Mouse (Mus musculus) neural tube, embryonic 14.5 days (tissue): ENCODE data around the gene Tmem120b. TPM values are rescaled to one million over a fixed set of nuclear protein-coding genes. Genes with fewer than 3 reads are reported as not detected.

Source experiments
- ATAC-seq: fragments of 200-750 bp; cut with Nextera tagmentation; 2 replicates; pipeline ENCODE4 v1.8.0; 2017; ENCODE audit warnings: low read depth, mild to moderate bottlenecking, moderate TSS enrichment, moderate library complexity
- H3K27ac ChIP-seq: fragments of 300-500 bp; sonication (generic); 2 replicates; pipeline ENCODE4 v1.5.1; 2014; ENCODE audit warnings: low read depth, mild to moderate bottlenecking, control low read depth, low read length, moderate library complexity, mixed read lengths
- H3K27me3 ChIP-seq: fragments of 300-500 bp; sonication (generic); 2 replicates; pipeline ENCODE4 v1.6.1; 2014; ENCODE audit warnings: low read length; ENCODE audit not compliant: control insufficient read depth, insufficient read depth
- H3K36me3 ChIP-seq: fragments of 300-500 bp; sonication (generic); 2 replicates; pipeline ENCODE4 v1.6.1; 2014; ENCODE audit warnings: low read length, mixed read lengths; ENCODE audit not compliant: control insufficient read depth, insufficient read depth
- H3K4me1 ChIP-seq: fragments of 300-500 bp; sonication (generic); 2 replicates; pipeline ENCODE4 v1.6.1; 2014; ENCODE audit warnings: low read length; ENCODE audit not compliant: control insufficient read depth, insufficient read depth
- H3K4me2 ChIP-seq: fragments of 300-500 bp; sonication (generic); 2 replicates; pipeline ENCODE4 v1.6.1; 2014; ENCODE audit warnings: mild to moderate bottlenecking, low read depth, low read length, control low read depth
- H3K4me3 ChIP-seq: fragments of 300-500 bp; sonication (generic); 2 replicates; pipeline ENCODE4 v1.5.1; 2014; ENCODE audit warnings: low read depth, low read length, control low read depth, mixed read lengths
- H3K9ac ChIP-seq: fragments of 300-500 bp; sonication (generic); replicated peaks from 2 replicates; pipeline ENCODE4 v1.6.1; 2014; ENCODE audit warnings: low read depth, mild to moderate bottlenecking, control low read depth, low read length, mixed read lengths
- H3K9me3 ChIP-seq: fragments of 300-500 bp; sonication (generic); 2 replicates; pipeline ENCODE4 v1.6.1; 2016; ENCODE audit warnings: low read length; ENCODE audit not compliant: control insufficient read depth
- WGBS: fragments of 180-500 bp; shearing (Covaris S2); extraction: QIAGEN DNeasy Blood & Tissue Kit; methylation state at CpG from one replicate; pipeline ENCODE4 v1.1.7; 2014; 5-methylcytosine and 5-hydroxymethylcytosine counted together
- polyA plus RNA-seq: library from polyadenylated mRNA; unstranded; fragments of >200 nt; fragmentation: Nextera tagmentation; extraction: Ambion mirVana; gene quantifications from 2 replicates; pipeline ENCODE4 v1.2.1, GENCODE M21; 2014

The Tmem120b gene
- polyA plus RNA-seq, 1 experiment from 2014 or later, result 15.6 TPM

GRCm38 (mm10) chr5:123079568-123079967, 11.4 kb downstream of the Tmem120b start:
- Histone ChIP-seq H3K9me3 (no peaks in the 10 kb centered on the region; the same call in 1 of the 2 replicates), H3K4me3 (no peak overlapping the region), H3K36me3 (no peaks in the 10 kb centered on the region), H3K27ac (no peak overlapping the region), H3K4me1 (peaks cover 16% of the 10 kb centered on the region; the same call in 1 of the 2 replicates), H3K27me3 (no peaks in the 10 kb centered on the region), H3K4me2 (no peak overlapping the region), H3K9ac (no peak overlapping the region)
- ATAC-seq, result no peak
- 83% methylated on average over 1 of the region's 1 CpGs for WGBS

GRCm38 (mm10) chr5:123080041-123080440, 11.8 kb downstream of the Tmem120b start:
- Histone ChIP-seq H3K4me2 (no peak overlapping the region), H3K9me3 (no peaks in the 10 kb centered on the region; the same call in 1 of the 2 replicates), H3K36me3 (no peaks in the 10 kb centered on the region), H3K27me3 (no peaks in the 10 kb centered on the region), H3K9ac (no peak overlapping the region), H3K4me3 (no peak overlapping the region), H3K27ac (no peak overlapping the region), H3K4me1 (peaks cover 16% of the 10 kb centered on the region; the same call in 1 of the 2 replicates)
- ATAC-seq, result no peak
- WGBS, result 84% methylated on average over 8 of the region's 8 CpGs

GRCm38 (mm10) chr5:123080510-123080909, 12.3 kb downstream of the Tmem120b start:
- no peaks in the 10 kb centered on the region for H3K27me3 ChIP-seq
- no peak overlapping the region for H3K27ac ChIP-seq
- no peaks in the 10 kb centered on the region; the same call in 1 of the 2 replicates for H3K9me3 ChIP-seq
- WGBS, result 96% methylated on average over 12 of the region's 13 CpGs
- no peaks in the 10 kb centered on the region for H3K36me3 ChIP-seq
- no peak overlapping the region for H3K4me2 ChIP-seq
- no peak for ATAC-seq
- H3K4me3 ChIP-seq, result no peak overlapping the region
- no peak overlapping the region for H3K9ac ChIP-seq
- peaks cover 16% of the 10 kb centered on the region; the same call in 1 of the 2 replicates for H3K4me1 ChIP-seq

GRCm38 (mm10) chr5:123083340-123084050, 15.3 kb downstream of the Tmem120b start:
- no peak overlapping the region for H3K4me3 ChIP-seq
- no peaks in the 10 kb centered on the region; the same call in 1 of the 2 replicates for H3K9me3 ChIP-seq
- H3K27me3 ChIP-seq, result no peaks in the 10 kb centered on the region
- no peak for ATAC-seq
- no peaks in the 10 kb centered on the region for H3K36me3 ChIP-seq
- H3K27ac ChIP-seq, result no peak overlapping the region
- no peaks in the 10 kb centered on the region for H3K4me1 ChIP-seq
- 73% methylated on average over 13 of the region's 13 CpGs for WGBS
- no peak overlapping the region for H3K9ac ChIP-seq
- H3K4me2 ChIP-seq, result no peak overlapping the region

GRCm38 (mm10) chr5:123086501-123086900, 18.3 kb downstream of the Tmem120b start:
- Histone ChIP-seq H3K9me3 (no peaks in the 10 kb centered on the region), H3K4me2 (no peak overlapping the region), H3K9ac (no peak overlapping the region), H3K27me3 (no peaks in the 10 kb centered on the region), H3K36me3 (no peaks in the 10 kb centered on the region), H3K4me1 (no peaks in the 10 kb centered on the region), H3K4me3 (no peak overlapping the region), H3K27ac (no peak overlapping the region)
- WGBS, result 84% methylated on average over 2 of the region's 2 CpGs
- no peak for ATAC-seq

GRCm38 (mm10) chr5:123088784-123089183, 20.6 kb downstream of the Tmem120b start:
- ATAC-seq, result no peak
- no peaks in the 10 kb centered on the region for H3K4me1 ChIP-seq
- no peak overlapping the region for H3K9ac ChIP-seq
- no peak overlapping the region for H3K4me2 ChIP-seq
- WGBS, result 88% methylated on average over 4 of the region's 4 CpGs
- no peaks in the 10 kb centered on the region for H3K9me3 ChIP-seq
- no peaks in the 10 kb centered on the region for H3K27me3 ChIP-seq
- no peak overlapping the region for H3K4me3 ChIP-seq
- H3K27ac ChIP-seq, result no peak overlapping the region
- no peaks in the 10 kb centered on the region for H3K36me3 ChIP-seq

- no peak overlapping the region for H3K9ac ChIP-seq
- no peaks in the 10 kb centered on the region for H3K36me3 ChIP-seq
- no peak overlapping the region for H3K4me3 ChIP-seq
- H3K9me3 ChIP-seq, result no peaks in the 10 kb centered on the region
- no peak overlapping the region for H3K27ac ChIP-seq
- WGBS, result 86% methylated on average over 10 of the region's 10 CpGs
- no peak overlapping the region for H3K4me2 ChIP-seq
- no peak for ATAC-seq
- H3K27me3 ChIP-seq, result no peaks in the 10 kb centered on the region
- no peaks in the 10 kb centered on the region for H3K4me1 ChIP-seq
Observed at GRCm38 (mm10) chr5:123090560-123091306, 22.5 kb downstream of the Tmem120b start.

GRCm38 (mm10) chr5:123093077-123093633, 24.9 kb downstream of the Tmem120b start:
- H3K9me3 ChIP-seq, result no peaks in the 10 kb centered on the region
- 78% methylated on average over 14 of the region's 14 CpGs for WGBS
- no peak overlapping the region for H3K4me2 ChIP-seq
- no peak overlapping the region for H3K27ac ChIP-seq
- H3K4me1 ChIP-seq, result no peaks in the 10 kb centered on the region
- ATAC-seq, result no peak
- H3K4me3 ChIP-seq, result no peak overlapping the region
- no peaks in the 10 kb centered on the region for H3K36me3 ChIP-seq
- H3K27me3 ChIP-seq, result no peaks in the 10 kb centered on the region
- no peak overlapping the region for H3K9ac ChIP-seq
